Mouse (Mus musculus) liver, postnatal 0 days (tissue): Measurements from ENCODE around the gene Optc.

Experiments
- CTCF ChIP-seq: sonication (generic); IDR thresholded peaks from 2 replicates; pipeline ENCODE4 v1.5.1; 2016; ENCODE audit warnings: antibody characterized with exemption, low read depth
- EP300 ChIP-seq: IDR thresholded peaks from 2 replicates; pipeline ENCODE4 v1.6.1; 2016; ENCODE audit warnings: antibody characterized with exemption, low read depth, mild to moderate bottlenecking

- no peak for TF ChIP-seq EP300
- peak; percentile 44 for TF ChIP-seq CTCF
Observed at GRCm38 (mm10) chr1:133924141-133924875, 16.5 kb upstream of the Optc start.
